Mouse (Mus musculus) urinary bladder, postnatal 25 days (tissue): ENCODE measurements around the gene Marveld2.

Experiments used
- DNase-seq: peaks from one replicate; pipeline ENCODE4 v3.0.0; 2022; ENCODE audit warnings: low spot score

Gene Marveld2

GRCm38 (mm10) chr13:100616181-100617087 is at the start of gene Marveld2:
Gene Marveld2 (minus strand): TSS chr13:100616971.
- DNase-seq, result peak; percentile 52

GRCm38 (mm10) chr13:100659864-100660456 is 43.2 kb upstream of the Marveld2 start:
- peak; percentile 55 for DNase-seq

- DNase-seq, result no peak
Measured at GRCm38 (mm10) chr13:100658091-100658490, 41.3 kb upstream of the Marveld2 start.

GRCm38 (mm10) chr13:100651439-100652186 is 34.8 kb upstream of the Marveld2 start, which contains the start of gene Taf9:
Gene Taf9 (plus strand): TSS chr13:100651579.
- no peak for DNase-seq

GRCm38 (mm10) chr13:100650550-100651438 is 34.0 kb upstream of the Marveld2 start, which contains the start of the genes Ak6 and Rad17:
Gene Ak6 (plus strand): TSS chr13:100650979.
Gene Rad17 (minus strand): TSS chr13:100651051.
- DNase-seq, result peak; percentile 95

- DNase-seq, result no peak
Measured at GRCm38 (mm10) chr13:100648223-100648622, 31.5 kb upstream of the Marveld2 start.

GRCm38 (mm10) chr13:100642471-100643209 is 25.9 kb upstream of the Marveld2 start:
- no peak for DNase-seq

GRCm38 (mm10) chr13:100634106-100634691 is 17.4 kb upstream of the Marveld2 start:
- DNase-seq, result no peak

GRCm38 (mm10) chr13:100622241-100622640 is 5.5 kb upstream of the Marveld2 start:
- DNase-seq, result no peak

- DNase-seq, result no peak
Measured at GRCm38 (mm10) chr13:100617583-100617982, 812 bp upstream of the Marveld2 start.

GRCm38 (mm10) chr13:100612903-100613302 is 3.9 kb downstream of the Marveld2 start:
- no peak for DNase-seq

- no peak for DNase-seq
Measured at GRCm38 (mm10) chr13:100612251-100612650, 4.5 kb downstream of the Marveld2 start.

- no peak for DNase-seq
Measured at GRCm38 (mm10) chr13:100611266-100611665, 5.5 kb downstream of the Marveld2 start.

- DNase-seq, result no peak
Measured at GRCm38 (mm10) chr13:100607756-100608155, 9.0 kb downstream of the Marveld2 start.

- no peak for DNase-seq
Measured at GRCm38 (mm10) chr13:100605845-100606244, 10.9 kb downstream of the Marveld2 start.

- no peak for DNase-seq
Measured at GRCm38 (mm10) chr13:100603738-100604095, 13.1 kb downstream of the Marveld2 start.

- no peak for DNase-seq
Measured at GRCm38 (mm10) chr13:100603031-100603737, 13.6 kb downstream of the Marveld2 start.

GRCm38 (mm10) chr13:100602239-100602902 is 14.4 kb downstream of the Marveld2 start:
- DNase-seq, result no peak

GRCm38 (mm10) chr13:100601034-100601433 is 15.7 kb downstream of the Marveld2 start:
- DNase-seq, result no peak
